Mouse (Mus musculus): ENCODE measurements around the gene A430033K04Rik. TPM values are rescaled to one million over a fixed set of nuclear protein-coding genes. Genes with fewer than 3 reads are reported as not detected.

Gene A430033K04Rik
- polyA plus RNA-seq, 1 experiment from 2014 or later, result 22.3 TPM

Small RNA genes lying within 50 kb of the gene (microRNA-seq; reads per million reads assigned to microRNA genes)
- gene Gm24082, result not detected

Other genes with a start within 250 kb of the A430033K04Rik start
- gene Zfp157, start 181.4 kb upstream of the A430033K04Rik start, polyA plus RNA-seq (2015; fragmentation: Nextera tagmentation; extraction: Ambion mirVana), result 70.2 and 75.4 TPM in 2 replicates
- gene 1700123K08Rik, start 58.1 kb upstream of the A430033K04Rik start, polyA plus RNA-seq (2015; fragmentation: Nextera tagmentation; extraction: Ambion mirVana), result not detected in 2 replicates
- 85.2 and 87.1 TPM in 2 replicates for gene Zfp68, start 3.1 kb upstream of the A430033K04Rik start, polyA plus RNA-seq (2015; fragmentation: Nextera tagmentation; extraction: Ambion mirVana)
- 48.0 and 51.5 TPM in 2 replicates for gene Fam20c, start 131.7 kb downstream of the A430033K04Rik start, polyA plus RNA-seq (2015; fragmentation: Nextera tagmentation; extraction: Ambion mirVana)
- gene Gm5294, start 197.2 kb downstream of the A430033K04Rik start, polyA plus RNA-seq (2015; fragmentation: Nextera tagmentation; extraction: Ambion mirVana), result 0.73 and 0.97 TPM in 2 replicates